Mouse (Mus musculus): ENCODE data around the gene Smad3. TPM values are rescaled to one million over a fixed set of nuclear protein-coding genes. Genes with fewer than 3 reads are reported as not detected.

The Smad3 gene
- polyA plus RNA-seq, 1 experiment from 2014 or later, result 15.2 TPM

DNA sequence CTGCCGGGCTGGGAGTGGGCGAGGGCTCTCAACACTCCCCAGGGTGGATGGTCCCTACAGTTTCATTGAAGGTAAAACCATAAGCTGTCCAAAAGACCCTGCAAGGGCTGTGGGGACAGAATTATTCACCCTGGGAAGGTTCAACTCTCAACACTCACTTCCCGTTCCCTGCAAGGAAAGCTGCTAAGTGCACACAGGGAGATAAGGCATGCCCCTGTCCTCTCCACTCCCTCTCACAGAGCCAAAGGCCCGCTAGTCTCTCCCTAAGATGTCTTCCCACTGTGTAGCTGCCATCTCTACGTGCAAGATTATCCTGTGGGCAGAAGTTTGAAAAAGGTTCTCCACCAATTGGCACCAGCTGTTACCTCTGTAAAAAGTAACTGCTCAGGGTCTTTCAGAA lies 60.2 kb downstream of the Smad3 start:
- Histone ChIP-seq H3K27ac (ENCODE audit: low read depth, low read length) (0 out of 2 replicates have a peak overlapping the region, but pooled peaks have one; percentile 29), H3K27me3 (ENCODE audit: control insufficient read depth, insufficient read depth, low read length) (no peaks in the 10 kb centered on the region)

GRCm38 (mm10) chr9:63696463-63697105 lies 61.2 kb downstream of the Smad3 start:
- DNase-seq (ENCODE audit: low spot score), result peak; percentile 44
- H3K36me3 ChIP-seq (ENCODE audit: control insufficient read depth, insufficient read depth, low read length), result no peaks in the 10 kb centered on the region
- no peak overlapping the region for H3K4me2 ChIP-seq (ENCODE audit: low read depth)
- no peak overlapping the region for H3K4me3 ChIP-seq (ENCODE audit: low read depth, low read length)
- no peak overlapping the region for H3K27ac ChIP-seq (ENCODE audit: low read depth, low read length)
- H3K4me1 ChIP-seq (ENCODE audit: control insufficient read depth, insufficient read depth, low read length), result peaks cover 18% of the 10 kb centered on the region
- no peaks in the 10 kb centered on the region for H3K27me3 ChIP-seq (ENCODE audit: control insufficient read depth, insufficient read depth, low read length)
- ATAC-seq (ENCODE audit: insufficient read depth, low FRiP score, low TSS enrichment), result no peak
- 48% methylated on average over 10 of the region's 10 CpGs for WGBS
- H3K9me3 ChIP-seq (ENCODE audit: control insufficient read depth, low read length), result no peaks in the 10 kb centered on the region
- no peak overlapping the region for H3K9ac ChIP-seq (ENCODE audit: low read length)

More for the DNA sequence above, 60.2 kb downstream of the Smad3 start:
- H3K9ac ChIP-seq (ENCODE audit: low read length), result peak overlapping the region; percentile 22; the same call in 1 of the 2 replicates
- H3K4me3 ChIP-seq (ENCODE audit: low read depth, low read length), result no peak overlapping the region
- ATAC-seq (ENCODE audit: insufficient read depth, low FRiP score, low TSS enrichment), result no peak
- no peaks in the 10 kb centered on the region for H3K36me3 ChIP-seq (ENCODE audit: control insufficient read depth, insufficient read depth, low read length)
- no peak overlapping the region for H3K4me2 ChIP-seq (ENCODE audit: low read depth)
- 55% methylated on average over 5 of the region's 5 CpGs for WGBS
- no peaks in the 10 kb centered on the region for H3K9me3 ChIP-seq (ENCODE audit: control insufficient read depth, low read length)
- DNase-seq (ENCODE audit: low spot score), result no peak
- H3K4me1 ChIP-seq (ENCODE audit: control insufficient read depth, insufficient read depth, low read length), result peaks cover 20% of the 10 kb centered on the region

- H3K4me3 ChIP-seq (ENCODE audit: low read depth, low read length), result no peak overlapping the region
- ATAC-seq (ENCODE audit: insufficient read depth, low FRiP score, low TSS enrichment) (no peak), DNase-seq (ENCODE audit: low spot score) (no peak)
- no peaks in the 10 kb centered on the region for H3K36me3 ChIP-seq (ENCODE audit: control insufficient read depth, insufficient read depth, low read length)
- H3K27me3 ChIP-seq (ENCODE audit: control insufficient read depth, insufficient read depth, low read length), result no peaks in the 10 kb centered on the region
- H3K4me2 ChIP-seq (ENCODE audit: low read depth), result no peak overlapping the region
- 85% methylated on average over 2 of the region's 2 CpGs for WGBS
- no peak overlapping the region for H3K27ac ChIP-seq (ENCODE audit: low read depth, low read length)
- H3K9me3 ChIP-seq (ENCODE audit: control insufficient read depth, low read length), result no peaks in the 10 kb centered on the region
- no peak overlapping the region for H3K9ac ChIP-seq (ENCODE audit: low read length)
- H3K4me1 ChIP-seq (ENCODE audit: control insufficient read depth, insufficient read depth, low read length), result peaks cover 6% of the 10 kb centered on the region
Observed at GRCm38 (mm10) chr9:63691960-63692359, 65.8 kb downstream of the Smad3 start.

- no peaks in the 10 kb centered on the region for H3K27me3 ChIP-seq (ENCODE audit: control insufficient read depth, insufficient read depth, low read length)
Observed at GRCm38 (mm10) chr9:63690511-63690910, 67.3 kb downstream of the Smad3 start.

GRCm38 (mm10) chr9:63687413-63688015 lies 70.3 kb downstream of the Smad3 start:
- ATAC-seq (ENCODE audit: insufficient read depth, low FRiP score, low TSS enrichment), result no peak
- Histone ChIP-seq H3K9ac (ENCODE audit: low read length) (no peak overlapping the region), H3K4me2 (ENCODE audit: low read depth) (no peak overlapping the region), H3K4me1 (ENCODE audit: control insufficient read depth, insufficient read depth, low read length) (no peaks in the 10 kb centered on the region), H3K36me3 (ENCODE audit: control insufficient read depth, insufficient read depth, low read length) (no peaks in the 10 kb centered on the region), H3K27me3 (ENCODE audit: control insufficient read depth, insufficient read depth, low read length) (no peaks in the 10 kb centered on the region), H3K4me3 (ENCODE audit: low read depth, low read length) (no peak overlapping the region), H3K27ac (ENCODE audit: low read depth, low read length) (no peak overlapping the region), H3K9me3 (ENCODE audit: control insufficient read depth, low read length) (no peaks in the 10 kb centered on the region)
- no peak for DNase-seq (ENCODE audit: low spot score)
- 79% methylated on average over 7 of the region's 7 CpGs for WGBS

More at GRCm38 (mm10) chr9:63690511-63690910, 67.3 kb downstream of the Smad3 start:
- Histone ChIP-seq H3K36me3 (ENCODE audit: control insufficient read depth, insufficient read depth, low read length) (no peaks in the 10 kb centered on the region), H3K4me1 (ENCODE audit: control insufficient read depth, insufficient read depth, low read length) (no peaks in the 10 kb centered on the region), H3K9ac (ENCODE audit: low read length) (no peak overlapping the region), H3K27ac (ENCODE audit: low read depth, low read length) (no peak overlapping the region), H3K4me3 (ENCODE audit: low read depth, low read length) (no peak overlapping the region), H3K9me3 (ENCODE audit: control insufficient read depth, low read length) (no peaks in the 10 kb centered on the region), H3K4me2 (ENCODE audit: low read depth) (no peak overlapping the region)
- ATAC-seq (ENCODE audit: insufficient read depth, low FRiP score, low TSS enrichment) (no peak), DNase-seq (ENCODE audit: low spot score) (no peak)
- 85% methylated on average over 1 of the region's 1 CpGs for WGBS

GRCm38 (mm10) chr9:63685352-63685751 lies 72.4 kb downstream of the Smad3 start:
- no peak overlapping the region for H3K4me2 ChIP-seq (ENCODE audit: low read depth)
- no peaks in the 10 kb centered on the region for H3K27me3 ChIP-seq (ENCODE audit: control insufficient read depth, insufficient read depth, low read length)
- 91% methylated on average over 5 of the region's 5 CpGs for WGBS
- no peaks in the 10 kb centered on the region for H3K9me3 ChIP-seq (ENCODE audit: control insufficient read depth, low read length)
- H3K27ac ChIP-seq (ENCODE audit: low read depth, low read length), result no peak overlapping the region
- H3K9ac ChIP-seq (ENCODE audit: low read length), result no peak overlapping the region
- no peak overlapping the region for H3K4me3 ChIP-seq (ENCODE audit: low read depth, low read length)
- no peaks in the 10 kb centered on the region for H3K4me1 ChIP-seq (ENCODE audit: control insufficient read depth, insufficient read depth, low read length)
- ATAC-seq (ENCODE audit: insufficient read depth, low FRiP score, low TSS enrichment) (no peak), DNase-seq (ENCODE audit: low spot score) (no peak)
- no peaks in the 10 kb centered on the region for H3K36me3 ChIP-seq (ENCODE audit: control insufficient read depth, insufficient read depth, low read length)

DNA sequence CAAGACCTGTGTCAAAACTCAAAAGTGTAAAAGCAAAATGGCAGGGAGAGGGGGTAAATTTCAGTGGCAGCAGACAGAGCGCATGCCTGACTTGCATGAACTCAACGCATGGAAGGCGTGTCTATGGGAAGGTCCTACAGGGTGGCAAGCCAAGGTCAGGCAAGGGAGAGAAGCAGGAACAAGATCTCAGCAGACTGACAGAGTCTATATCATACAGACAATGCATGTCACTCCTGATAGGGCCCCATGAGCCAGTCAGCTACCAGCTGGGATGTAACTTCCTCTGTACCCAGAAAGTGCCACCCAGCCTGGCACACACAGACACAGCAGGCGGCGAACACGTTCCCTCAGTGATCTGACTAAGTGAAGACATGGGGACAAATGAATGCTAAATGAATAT lies 73.5 kb downstream of the Smad3 start:
- Histone ChIP-seq H3K4me3 (ENCODE audit: low read depth, low read length) (no peak overlapping the region), H3K9me3 (ENCODE audit: control insufficient read depth, low read length) (no peaks in the 10 kb centered on the region), H3K36me3 (ENCODE audit: control insufficient read depth, insufficient read depth, low read length) (no peaks in the 10 kb centered on the region), H3K27ac (ENCODE audit: low read depth, low read length) (no peak overlapping the region), H3K27me3 (ENCODE audit: control insufficient read depth, insufficient read depth, low read length) (no peaks in the 10 kb centered on the region), H3K9ac (ENCODE audit: low read length) (no peak overlapping the region), H3K4me2 (ENCODE audit: low read depth) (no peak overlapping the region), H3K4me1 (ENCODE audit: control insufficient read depth, insufficient read depth, low read length) (no peaks in the 10 kb centered on the region)
- DNase-seq (ENCODE audit: low spot score), result no peak
- 97% methylated on average over 6 of the region's 6 CpGs for WGBS
- ATAC-seq (ENCODE audit: insufficient read depth, low FRiP score, low TSS enrichment), result no peak

DNA sequence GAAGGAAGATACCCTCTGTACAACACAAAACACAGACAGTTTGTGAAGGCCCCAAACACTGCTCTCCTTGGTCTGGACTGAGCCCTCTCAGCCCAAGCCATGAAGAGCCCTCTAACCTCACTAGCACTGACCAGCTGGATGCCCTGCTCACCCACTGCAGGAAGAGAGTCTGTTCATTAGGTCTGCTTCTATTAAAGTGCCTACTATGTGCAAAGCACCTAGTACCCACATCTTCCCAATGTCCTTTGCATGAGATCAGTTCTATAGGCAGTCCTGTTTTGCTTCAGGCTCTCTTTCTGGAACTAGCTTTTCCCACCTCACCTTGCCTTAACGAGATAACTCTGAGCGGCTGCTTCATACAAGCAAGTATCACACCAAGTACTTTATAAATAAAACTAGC lies 74.9 kb downstream of the Smad3 start:
- ATAC-seq (ENCODE audit: insufficient read depth, low FRiP score, low TSS enrichment) (no peak), DNase-seq (ENCODE audit: low spot score) (no peak)
- Histone ChIP-seq H3K27me3 (ENCODE audit: control insufficient read depth, insufficient read depth, low read length) (no peaks in the 10 kb centered on the region), H3K36me3 (ENCODE audit: control insufficient read depth, insufficient read depth, low read length) (no peaks in the 10 kb centered on the region), H3K4me3 (ENCODE audit: low read depth, low read length) (no peak overlapping the region), H3K4me2 (ENCODE audit: low read depth) (no peak overlapping the region), H3K4me1 (ENCODE audit: control insufficient read depth, insufficient read depth, low read length) (no peaks in the 10 kb centered on the region), H3K9me3 (ENCODE audit: control insufficient read depth, low read length) (no peaks in the 10 kb centered on the region), H3K9ac (ENCODE audit: low read length) (no peak overlapping the region), H3K27ac (ENCODE audit: low read depth, low read length) (no peak overlapping the region)
- WGBS, result 100% methylated on average over 2 of the region's 2 CpGs

DNA sequence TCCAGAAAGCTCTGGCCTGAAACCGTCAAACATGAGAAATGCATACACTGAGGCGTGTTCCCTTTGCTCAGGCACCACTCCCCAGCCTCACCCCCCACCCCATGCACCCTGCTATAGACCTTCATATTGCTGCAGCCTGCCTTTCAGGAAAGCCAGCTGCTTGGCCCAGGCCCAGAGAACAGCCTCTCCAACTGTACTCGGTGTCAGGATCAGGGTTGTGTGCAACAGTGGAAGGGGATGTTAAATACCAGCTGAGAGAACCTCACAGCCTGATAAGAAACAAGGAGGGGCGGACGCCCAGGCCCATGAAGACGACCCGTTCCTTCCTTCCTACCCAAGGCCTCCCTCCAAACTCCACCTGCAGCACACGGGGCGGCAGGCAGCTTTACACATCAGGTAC lies 75.5 kb downstream of the Smad3 start:
- ATAC-seq (ENCODE audit: insufficient read depth, low FRiP score, low TSS enrichment), result no peak
- Histone ChIP-seq H3K4me3 (ENCODE audit: low read depth, low read length) (no peak overlapping the region), H3K27me3 (ENCODE audit: control insufficient read depth, insufficient read depth, low read length) (no peaks in the 10 kb centered on the region), H3K9me3 (ENCODE audit: control insufficient read depth, low read length) (no peaks in the 10 kb centered on the region), H3K4me1 (ENCODE audit: control insufficient read depth, insufficient read depth, low read length) (no peaks in the 10 kb centered on the region), H3K4me2 (ENCODE audit: low read depth) (no peak overlapping the region), H3K27ac (ENCODE audit: low read depth, low read length) (no peak overlapping the region), H3K9ac (ENCODE audit: low read length) (no peak overlapping the region), H3K36me3 (ENCODE audit: control insufficient read depth, insufficient read depth, low read length) (no peaks in the 10 kb centered on the region)
- DNase-seq (ENCODE audit: low spot score), result no peak
- 88% methylated on average over 9 of the region's 9 CpGs for WGBS

All from neural tube, embryonic 11.5 days (tissue).